Mouse (Mus musculus): Measurements from ENCODE around the gene Olfr414.

The Olfr414 gene

DNA sequence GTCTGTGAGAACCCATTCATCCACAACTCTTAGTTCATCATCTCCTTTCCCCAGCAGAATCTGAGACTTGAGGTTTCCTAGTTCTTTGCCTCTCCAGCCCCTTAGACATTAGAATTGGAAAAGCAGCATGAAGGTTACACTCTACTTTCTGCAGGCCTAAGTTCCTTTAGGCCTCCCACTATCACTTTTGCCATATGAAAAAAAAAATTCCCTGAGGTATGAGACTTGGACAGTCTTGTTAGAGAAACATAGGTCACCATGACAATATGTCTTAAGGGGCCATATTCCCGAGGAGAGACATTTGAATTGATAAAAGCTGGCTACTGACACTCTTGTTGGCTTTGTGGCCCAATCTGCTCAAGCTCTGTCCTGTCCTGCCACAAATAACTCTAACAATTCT, at the start of gene Olfr414:
TSS of gene Olfr414 (plus strand) at position 301 of the 400 bp plus-strand sequence.
- no peak for DNase-seq (ENCODE audit: low spot score)

DNA sequence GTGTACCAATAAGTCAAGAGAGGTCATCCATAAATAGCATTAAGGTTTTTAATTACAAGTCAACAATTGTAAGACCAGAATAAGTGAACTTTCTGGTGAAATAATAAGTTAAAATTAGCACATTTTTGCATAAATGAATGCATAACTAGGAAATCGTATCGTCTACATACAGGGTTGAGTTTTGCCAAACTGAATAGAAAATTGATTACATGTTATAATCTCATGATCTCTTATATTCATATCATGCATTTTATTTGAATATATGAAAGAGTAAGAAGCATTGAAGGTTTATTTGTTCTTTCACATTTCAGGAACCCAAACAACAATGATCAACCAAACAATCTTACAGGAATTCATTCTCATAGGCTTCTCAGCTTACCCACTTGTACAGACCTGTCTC, 33.1 kb upstream of the Olfr414 start, which contains the start of gene Olfr248:
TSS of gene Olfr248 (plus strand) at position 301 of the 400 bp plus-strand sequence.
- DNase-seq (ENCODE audit: low spot score), result no peak

DNA sequence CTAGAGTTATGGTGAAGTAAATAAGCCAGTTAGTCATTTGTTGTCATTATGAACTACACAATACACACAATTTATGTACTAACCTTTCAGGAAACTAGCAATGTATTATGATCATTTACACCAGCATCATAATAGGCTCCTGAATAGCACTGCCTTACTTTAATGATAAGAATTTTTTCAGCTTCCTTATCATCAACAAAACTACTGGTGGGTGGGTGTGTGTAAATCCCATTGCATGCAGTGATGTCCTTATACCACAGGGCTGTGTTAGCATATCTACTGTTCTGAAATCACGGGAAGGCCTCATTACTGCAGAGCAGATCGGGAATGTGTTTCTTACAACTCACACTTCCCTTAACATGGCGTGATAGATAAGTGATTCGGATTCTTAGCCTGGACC, 905 bp upstream of the Olfr414 start:
- no peak for DNase-seq (ENCODE audit: low spot score)

DNA sequence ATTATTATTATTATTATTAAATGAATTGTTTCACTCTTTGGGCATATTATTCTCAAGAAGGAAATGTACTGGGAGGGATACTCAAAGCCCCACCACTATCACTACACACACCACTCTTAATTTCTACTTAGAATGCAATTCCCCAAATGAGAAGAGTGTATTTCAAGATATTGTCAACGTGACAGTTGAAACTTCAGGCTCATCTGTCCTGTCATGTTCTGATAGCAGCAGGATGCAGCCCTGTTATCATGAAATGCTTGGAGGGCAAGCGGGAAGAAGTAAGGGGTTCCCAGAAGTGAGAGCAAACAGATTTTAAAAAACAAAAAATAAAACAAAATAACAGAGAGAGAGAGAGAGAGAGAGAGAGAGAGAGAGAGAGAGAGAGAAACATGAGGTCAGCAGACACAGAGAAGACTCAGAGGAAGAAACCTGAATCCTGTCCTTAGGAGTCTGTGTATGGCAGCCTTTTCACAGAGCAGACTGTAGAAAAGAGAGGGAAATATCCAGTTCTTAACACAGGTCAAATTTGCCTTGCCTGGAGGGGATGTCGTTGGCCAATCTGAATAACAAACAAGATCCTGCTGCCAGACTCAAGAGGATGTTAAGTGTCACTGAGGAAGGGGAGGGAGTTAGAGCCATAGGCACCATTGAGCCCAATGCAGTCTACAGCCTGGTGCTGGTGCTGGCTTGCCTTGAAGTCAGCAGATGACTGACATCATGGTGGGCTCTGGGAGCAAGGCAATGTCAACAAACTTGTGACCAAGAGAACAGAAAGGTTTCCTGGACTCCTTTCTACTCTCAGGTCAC, 2.5 kb downstream of the Olfr414 start:
- DNase-seq (ENCODE audit: low spot score), result no peak

DNA sequence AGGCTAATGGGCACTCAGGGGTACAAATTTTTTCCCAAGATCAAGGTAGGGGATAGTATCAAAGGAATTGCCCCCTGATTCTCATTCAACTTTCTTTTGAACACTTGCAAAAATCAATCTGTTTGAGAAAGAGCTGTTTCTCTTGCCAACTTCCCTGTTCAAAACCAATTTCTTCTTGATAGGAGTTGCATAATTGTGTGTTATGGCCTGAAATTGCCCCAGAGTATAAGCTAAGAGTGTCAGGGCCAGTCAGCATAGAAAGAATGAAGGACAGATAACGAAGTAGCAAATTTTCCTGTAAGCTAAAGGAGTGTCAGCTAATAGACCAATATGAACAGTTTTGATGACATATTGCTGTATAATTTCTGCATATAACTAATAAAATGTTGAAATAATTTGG, 3.5 kb downstream of the Olfr414 start:
- no peak for DNase-seq (ENCODE audit: low spot score)

DNA sequence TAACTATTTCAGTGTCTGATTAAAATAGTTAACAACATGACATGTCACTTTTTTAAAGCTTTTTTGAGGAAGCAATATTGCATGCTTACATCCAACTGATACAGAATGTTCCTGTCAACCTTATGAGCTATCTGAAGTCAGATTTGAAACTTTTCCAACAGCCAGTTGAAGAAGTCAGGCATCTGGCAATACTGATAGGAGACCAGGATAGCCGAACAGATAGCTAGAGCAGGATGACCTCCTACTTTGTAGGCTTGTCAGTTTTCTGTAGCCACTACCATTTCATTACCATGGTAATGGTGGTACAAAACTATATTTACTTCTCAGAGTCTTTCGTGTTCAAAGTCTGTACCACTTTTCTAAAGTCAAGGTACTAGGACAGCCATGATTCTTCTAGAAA, 4.5 kb downstream of the Olfr414 start:
- no peak for DNase-seq (ENCODE audit: low spot score)

DNA sequence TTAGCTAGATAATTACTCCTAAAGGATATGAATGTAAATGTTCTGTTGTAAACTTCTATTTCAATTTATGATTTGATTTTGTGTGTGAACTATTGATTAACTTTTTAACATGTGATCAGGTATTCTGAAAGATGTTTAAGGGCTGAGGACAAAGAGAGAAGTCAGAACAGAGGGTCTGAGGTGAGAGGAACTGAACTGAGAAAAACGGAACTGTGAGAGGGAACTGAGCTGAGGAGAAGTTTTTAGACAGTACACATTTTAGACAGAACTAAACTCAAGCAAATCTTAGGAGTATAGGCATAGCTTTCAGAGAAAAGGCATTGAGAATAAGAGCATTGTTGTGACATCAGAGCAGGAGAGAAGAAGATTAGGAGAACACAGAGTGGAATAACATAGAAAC, 10.3 kb downstream of the Olfr414 start:
- no peak for DNase-seq (ENCODE audit: low spot score)

DNA sequence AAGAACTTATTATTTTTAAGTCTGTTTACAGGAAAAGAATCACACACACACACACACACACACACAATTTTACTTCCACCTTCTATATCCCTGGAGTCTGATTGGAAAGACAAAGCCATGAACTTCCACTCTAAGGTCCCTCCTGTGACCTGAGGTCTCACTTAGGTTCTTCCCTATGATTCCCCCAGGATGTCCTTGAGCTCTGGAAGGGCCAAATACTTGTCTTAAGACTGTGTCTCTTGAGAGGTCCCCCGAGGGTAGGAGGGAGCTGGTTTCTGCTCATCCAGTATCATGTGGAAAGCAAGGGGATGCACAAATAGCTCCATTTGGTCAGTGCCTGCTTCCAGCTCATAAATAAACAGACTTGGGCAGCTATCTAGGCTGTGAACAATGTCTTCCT, 17.9 kb downstream of the Olfr414 start, which contains the start of gene Olfr220:
TSS of gene Olfr220 (plus strand) at position 301 of the 400 bp plus-strand sequence.
- DNase-seq (ENCODE audit: low spot score), result no peak

DNA sequence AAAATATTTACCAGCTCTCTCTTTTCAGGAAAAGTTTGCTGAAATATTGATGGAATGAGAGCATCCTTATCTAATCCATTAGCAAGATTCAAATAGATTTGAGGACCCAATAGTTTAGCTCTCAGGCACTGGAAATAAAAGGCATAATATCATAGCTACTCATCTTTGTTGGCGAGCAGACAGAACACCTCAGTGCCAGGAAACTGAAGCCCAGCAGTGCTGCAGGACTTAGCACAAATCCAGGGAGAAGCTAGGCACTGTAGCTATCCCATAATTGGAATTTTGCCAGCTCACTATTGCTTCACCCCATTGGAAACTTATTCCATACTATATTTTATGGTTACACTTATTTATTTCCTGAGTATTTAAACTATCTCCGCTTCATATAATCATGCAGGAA, 31.2 kb downstream of the Olfr414 start:
- DNase-seq (ENCODE audit: low spot score), result no peak

DNA sequence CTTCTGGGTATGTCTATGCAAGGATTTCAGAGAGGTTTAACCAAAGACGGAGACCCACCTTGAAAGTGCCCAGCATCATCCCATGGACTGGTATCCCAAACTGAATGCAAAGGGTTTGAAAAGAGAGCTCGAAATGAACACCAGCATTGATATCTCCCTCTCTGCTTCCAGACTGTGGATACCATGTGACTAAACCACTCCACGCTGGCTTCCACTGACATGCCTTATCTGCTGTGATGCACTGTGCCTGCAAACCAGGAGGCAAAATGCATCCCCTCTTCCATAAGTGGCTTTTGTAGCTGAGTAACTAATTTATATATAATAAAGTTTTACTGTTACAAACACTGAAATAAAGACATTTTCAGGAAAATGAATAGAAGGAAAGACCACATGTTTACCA, 41.5 kb downstream of the Olfr414 start:
- DNase-seq (ENCODE audit: low spot score), result no peak

DNA sequence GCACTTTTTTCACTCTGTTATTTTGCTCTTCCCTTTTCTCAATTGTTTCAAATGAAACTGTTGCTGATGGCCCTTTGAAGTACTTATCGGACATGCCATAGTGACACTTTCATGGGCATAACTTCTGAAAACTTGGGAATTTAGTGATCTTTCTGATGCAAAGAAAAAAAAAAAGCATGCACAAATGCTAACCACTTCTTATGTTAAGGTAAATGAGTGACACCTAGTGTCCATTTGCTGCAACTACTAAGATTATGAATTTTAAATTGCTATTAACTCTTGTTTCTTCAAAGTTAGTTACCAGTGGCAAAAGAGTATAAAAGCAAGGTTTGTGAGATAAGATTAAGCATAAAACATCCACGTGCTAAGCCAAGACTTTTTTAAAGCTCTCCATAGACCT, 42.4 kb downstream of the Olfr414 start:
- DNase-seq (ENCODE audit: low spot score), result no peak

DNA sequence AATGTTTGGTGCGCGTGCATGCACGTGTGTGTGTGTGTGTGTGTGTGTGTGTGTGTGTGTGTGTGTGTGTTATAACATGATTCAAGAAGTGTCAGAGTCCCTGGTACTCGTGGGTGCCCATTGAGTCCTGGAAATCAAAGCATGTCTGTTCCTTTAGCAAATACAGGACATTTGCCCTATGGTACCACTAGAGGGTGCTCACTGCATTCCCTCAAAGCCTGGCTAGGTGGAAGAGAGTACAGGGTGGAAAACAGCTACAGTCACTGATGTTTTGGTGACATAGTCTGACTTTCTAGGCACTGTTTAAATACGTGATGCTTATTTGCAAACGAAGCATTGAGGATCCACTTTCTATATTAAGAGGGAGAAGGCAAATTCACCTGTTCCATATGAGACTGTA, 45.9 kb downstream of the Olfr414 start:
- DNase-seq (ENCODE audit: low spot score), result no peak

DNA sequence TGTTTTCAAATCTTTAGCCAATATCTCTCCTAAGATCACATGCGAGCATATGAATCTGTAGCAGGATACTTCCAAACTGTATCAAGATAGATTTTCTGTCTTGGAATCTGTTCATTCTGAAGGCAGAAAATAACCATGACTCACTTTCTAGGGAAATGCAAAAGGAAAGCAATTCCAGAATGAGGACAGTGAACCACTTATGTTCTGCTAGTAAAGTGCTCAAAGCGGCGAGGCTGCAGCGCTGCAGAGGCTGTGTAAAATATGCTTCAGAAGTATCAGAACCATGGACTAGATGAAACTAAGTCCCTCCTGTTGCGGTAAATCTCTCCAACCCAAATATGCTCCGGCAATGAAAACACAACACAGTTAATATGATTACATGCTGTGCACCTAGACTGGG, 58.7 kb downstream of the Olfr414 start:
- DNase-seq (ENCODE audit: low spot score), result no peak

Data from testis, postnatal 14 days (tissue).